Mouse (Mus musculus) liver, embryonic 15.5 days (tissue): ENCODE measurements around the gene Zfp748. TPM values are rescaled to one million over a fixed set of nuclear protein-coding genes. Genes with fewer than 3 reads are reported as not detected.
A peak's percentile ranks its signal among the peaks of the same experiment; 100 is the strongest.

Source experiments
- ATAC-seq: fragments of 200-750 bp; cut with Nextera tagmentation; 2 replicates; pipeline ENCODE4 v1.8.0; 2017; ENCODE audit warnings: moderate number of reproducible peaks, mild to moderate bottlenecking, moderate library complexity; ENCODE audit not compliant: insufficient read depth
- H3K27ac ChIP-seq: fragments of 300-500 bp; sonication (generic); replicated peaks from 2 replicates; pipeline ENCODE4 v1.5.1; 2015; ENCODE audit warnings: mild to moderate bottlenecking, inconsistent platforms
- H3K27me3 ChIP-seq: fragments of 300-500 bp; sonication (generic); 2 replicates; pipeline ENCODE4 v1.6.1; 2015; ENCODE audit warnings: mild to moderate bottlenecking, inconsistent platforms
- H3K36me3 ChIP-seq: fragments of 300-500 bp; sonication (generic); replicated peaks from 2 replicates; pipeline ENCODE4 v1.6.1; 2015; ENCODE audit warnings: moderate library complexity, mild to moderate bottlenecking, inconsistent platforms
- H3K4me1 ChIP-seq: fragments of 300-500 bp; sonication (generic); replicated peaks from 2 replicates; pipeline ENCODE4 v1.6.1; 2015; ENCODE audit warnings: inconsistent platforms
- H3K4me2 ChIP-seq: fragments of 300-500 bp; sonication (generic); 2 replicates; pipeline ENCODE4 v1.6.1; 2015; ENCODE audit warnings: moderate library complexity, mild to moderate bottlenecking, inconsistent platforms
- H3K4me3 ChIP-seq: fragments of 300-500 bp; sonication (generic); replicated peaks from 2 replicates; pipeline ENCODE4 v1.5.1; 2015; ENCODE audit warnings: mild to moderate bottlenecking, inconsistent platforms
- H3K9ac ChIP-seq: fragments of 300-500 bp; sonication (generic); 2 replicates; pipeline ENCODE4 v1.6.1; 2015; ENCODE audit warnings: moderate library complexity, mild to moderate bottlenecking, inconsistent platforms
- H3K9me3 ChIP-seq: fragments of 300-500 bp; sonication (generic); replicated peaks from 2 replicates; pipeline ENCODE4 v1.6.1; 2016; ENCODE audit warnings: inconsistent platforms
- WGBS: fragments of 180-500 bp; shearing (Covaris S2); methylation state at CpG from one replicate; pipeline ENCODE4 v1.1.7; 2015; ENCODE audit warnings: mixed read lengths; ENCODE audit not compliant: insufficient replicate concordance; 5-methylcytosine and 5-hydroxymethylcytosine counted together
- polyA plus RNA-seq: library from polyadenylated mRNA; unstranded; fragments of >200 nt; fragmentation: Nextera tagmentation; extraction: Ambion mirVana; gene quantifications from 2 replicates; pipeline ENCODE4 v1.2.1, GENCODE M21; 2015

The Zfp748 gene
- 3.3 and 4.3 TPM in 2 replicates for polyA plus RNA-seq

DNA sequence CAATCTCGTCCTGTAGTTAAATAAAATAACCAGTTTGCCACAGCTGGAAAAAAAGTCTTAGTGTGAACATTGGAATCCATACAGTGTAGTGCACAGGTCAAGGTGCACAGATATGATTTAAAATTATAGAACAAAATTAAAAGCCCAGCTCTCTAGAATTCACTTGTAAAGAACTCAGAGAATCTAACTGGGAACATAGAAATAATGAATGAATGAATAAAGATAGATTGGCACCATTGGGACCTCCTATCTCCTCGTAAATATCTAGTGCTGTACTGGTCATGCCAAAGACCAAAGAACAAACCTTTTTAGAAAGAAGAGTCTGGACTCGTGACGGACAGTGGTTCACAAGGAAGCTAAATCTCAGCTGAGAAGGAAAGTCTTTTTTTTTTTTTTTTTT lies at the start of gene Zfp748:
Zfp748 (minus strand) TSS at position 101 of the 400 bp plus-strand sequence.
- no peaks in the 10 kb centered on the region for H3K36me3 ChIP-seq
- peak within 1 kb of the TSS; percentile 67 for H3K9ac ChIP-seq
- no peak for ATAC-seq
- peaks cover 24% of the 10 kb centered on the region for H3K4me1 ChIP-seq
- peak within 1 kb of the TSS; percentile 75 for H3K27ac ChIP-seq
- H3K4me3 ChIP-seq, result peak within 1 kb of the TSS; percentile 68
- H3K27me3 ChIP-seq, result no peaks in the 10 kb centered on the region
- peak within 1 kb of the TSS; percentile 69 for H3K4me2 ChIP-seq
- no peaks in the 10 kb centered on the region for H3K9me3 ChIP-seq
- WGBS, result 62% methylated on average over 4 of the region's 4 CpGs

DNA sequence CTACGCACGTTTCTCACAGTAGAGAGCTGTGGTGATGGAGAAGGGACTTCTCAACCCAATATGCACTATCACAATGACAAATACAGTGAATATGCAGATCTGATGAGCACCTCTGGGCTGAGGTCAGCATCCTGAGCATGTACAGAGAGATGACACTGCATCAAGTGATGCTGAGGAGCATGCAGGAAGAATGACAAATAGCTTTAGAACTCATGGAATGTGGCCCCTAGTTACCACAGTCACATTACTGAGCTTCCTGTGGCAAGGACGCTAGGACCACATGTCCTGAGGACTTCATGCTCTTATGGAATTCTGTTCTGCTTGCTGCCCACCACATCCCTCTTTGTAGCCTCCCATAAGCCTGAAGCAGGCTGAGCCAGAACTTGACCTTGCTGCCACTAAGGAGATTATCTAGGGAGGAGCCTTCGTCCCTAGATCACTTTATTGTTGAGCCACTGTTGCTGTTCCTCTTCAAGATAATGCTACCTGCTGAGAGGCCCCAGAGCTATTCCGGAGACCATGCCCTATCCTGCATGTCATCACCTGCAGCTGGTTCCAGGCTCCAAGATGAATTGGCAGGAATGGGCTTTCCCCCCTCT lies 19.1 kb upstream of the Zfp748 start:
- Histone ChIP-seq H3K27ac (no peak overlapping the region), H3K4me2 (no peak overlapping the region), H3K9me3 (no peaks in the 10 kb centered on the region), H3K36me3 (no peaks in the 10 kb centered on the region), H3K9ac (no peak overlapping the region), H3K4me3 (no peak overlapping the region), H3K4me1 (no peaks in the 10 kb centered on the region), H3K27me3 (no peaks in the 10 kb centered on the region)
- no peak for ATAC-seq
- 62% methylated on average over 5 of the region's 5 CpGs for WGBS

GRCm38 (mm10) chr13:67552505-67553346 lies 904 bp downstream of the Zfp748 start:
- peak overlapping the region; percentile 75 for H3K27ac ChIP-seq
- H3K4me2 ChIP-seq, result peak overlapping the region; percentile 69
- H3K9me3 ChIP-seq, result no peaks in the 10 kb centered on the region
- ATAC-seq, result peak; percentile 97
- H3K27me3 ChIP-seq, result no peaks in the 10 kb centered on the region
- WGBS, result 1% methylated on average over 44 of the region's 44 CpGs
- peak overlapping the region; percentile 68 for H3K4me3 ChIP-seq
- peaks cover 24% of the 10 kb centered on the region for H3K4me1 ChIP-seq
- H3K9ac ChIP-seq, result peak overlapping the region; percentile 67
- H3K36me3 ChIP-seq, result no peaks in the 10 kb centered on the region

DNA sequence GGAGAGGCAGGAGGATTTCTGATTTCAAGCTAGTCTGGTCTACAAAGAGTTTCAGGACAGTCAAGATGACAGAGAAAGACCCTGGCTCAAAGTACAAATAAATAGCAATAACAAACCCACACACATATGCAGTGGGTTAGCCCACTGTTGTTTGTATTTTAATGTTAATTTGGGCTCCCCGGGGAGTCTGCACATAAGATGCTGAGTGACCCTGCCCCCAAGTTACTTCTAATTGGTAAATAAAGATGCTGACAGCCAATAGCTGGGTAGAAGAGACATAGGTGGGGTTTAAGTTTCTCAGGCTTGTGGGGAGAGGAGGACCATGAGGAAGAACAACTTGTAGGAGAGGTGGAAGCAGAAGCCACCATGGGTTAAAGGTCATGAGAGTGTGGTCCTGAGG lies 7.7 kb downstream of the Zfp748 start:
- Histone ChIP-seq H3K27me3 (no peaks in the 10 kb centered on the region), H3K4me2 (no peak overlapping the region), H3K36me3 (peaks cover 42% of the 10 kb centered on the region), H3K9ac (no peak overlapping the region), H3K4me3 (no peak overlapping the region), H3K9me3 (no peaks in the 10 kb centered on the region), H3K4me1 (peaks cover 8% of the 10 kb centered on the region; the same call in 1 of the 2 replicates), H3K27ac (no peak overlapping the region)
- no peak for ATAC-seq
- 80% methylated on average over 1 of the region's 1 CpGs for WGBS

DNA sequence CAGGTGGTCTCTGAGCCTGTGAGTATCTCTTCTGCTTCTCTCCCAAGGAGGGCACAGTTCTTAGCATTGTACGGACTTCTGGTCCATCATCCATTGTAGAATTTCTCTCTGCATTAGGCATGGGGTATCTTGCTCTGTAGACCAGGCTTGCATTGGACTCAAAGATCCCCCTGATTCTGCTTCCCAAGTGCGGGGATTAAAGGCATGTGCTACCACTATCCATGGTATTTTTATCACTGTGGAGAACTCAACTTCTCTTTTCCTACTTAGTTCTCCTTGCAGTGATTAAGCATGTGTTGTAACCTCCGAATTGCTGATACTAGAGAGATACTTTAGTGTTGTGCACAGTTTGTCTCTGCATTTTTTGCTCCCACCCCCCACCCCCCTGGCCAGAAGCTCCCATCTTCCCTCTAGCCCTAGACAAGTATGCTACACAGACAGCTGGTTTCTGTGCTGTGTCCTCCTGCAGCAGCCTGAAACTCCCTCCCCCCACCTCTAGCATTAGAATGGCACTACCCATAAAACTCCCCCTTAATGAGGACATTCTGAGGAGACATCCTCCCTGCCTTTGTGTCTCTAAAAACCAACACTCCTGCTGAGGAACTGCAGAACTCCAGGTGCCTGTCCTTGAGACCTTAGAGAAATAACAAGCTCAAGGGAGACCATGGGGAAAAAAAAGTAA lies 26.4 kb downstream of the Zfp748 start:
- H3K4me3 ChIP-seq, result no peak overlapping the region
- 62% methylated on average over 3 of the region's 3 CpGs for WGBS
- H3K9ac ChIP-seq, result no peak overlapping the region
- ATAC-seq, result no peak
- H3K4me1 ChIP-seq, result peaks cover 18% of the 10 kb centered on the region
- H3K9me3 ChIP-seq, result no peaks in the 10 kb centered on the region
- no peak overlapping the region for H3K4me2 ChIP-seq
- no peaks in the 10 kb centered on the region for H3K27me3 ChIP-seq
- H3K27ac ChIP-seq, result no peak overlapping the region
- no peaks in the 10 kb centered on the region for H3K36me3 ChIP-seq

DNA sequence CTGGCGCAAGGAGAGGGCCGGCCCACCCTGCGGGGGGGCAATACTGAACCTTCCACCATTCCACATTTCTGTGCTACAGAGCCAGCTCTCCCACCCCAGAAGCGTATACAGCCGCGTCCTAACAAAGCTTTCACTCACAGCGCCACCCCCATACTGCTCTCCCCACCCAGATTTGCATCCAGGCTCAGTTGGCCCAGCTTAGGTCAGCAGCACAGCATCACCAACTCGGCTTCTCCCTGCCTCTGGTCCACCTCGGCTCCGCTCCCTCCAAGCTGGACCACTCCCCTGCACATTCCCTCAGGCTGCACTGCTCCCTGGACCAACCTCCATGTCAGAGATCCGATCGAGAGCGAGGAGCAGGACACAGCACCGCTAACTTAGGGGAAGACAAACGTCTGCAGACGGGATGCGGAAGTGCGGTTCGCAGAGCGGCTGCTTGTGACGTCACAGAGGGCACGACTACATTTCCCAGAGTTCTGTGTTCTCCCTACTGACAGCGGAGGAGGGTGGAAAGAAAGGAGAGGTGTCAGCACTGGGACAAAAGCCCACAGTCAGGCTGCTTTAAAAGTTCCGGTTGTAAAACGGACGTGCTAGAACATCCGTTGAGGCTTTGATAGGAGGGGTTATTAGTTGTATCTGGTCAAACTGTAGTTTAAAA lies 27.7 kb downstream of the Zfp748 start, which contains the start of the genes Gm26965 and Zfp87:
Gm26965 (minus strand) TSS at position 399 of the 658 bp plus-strand sequence.
Zfp87 (minus strand) TSS at position 425 of the 658 bp plus-strand sequence.
- Histone ChIP-seq H3K4me3 (peak within 1 kb of the TSS; percentile 83), H3K4me1 (peaks cover 18% of the 10 kb centered on the region), H3K4me2 (peak within 1 kb of the TSS; percentile 75), H3K9ac (peak within 1 kb of the TSS; percentile 72), H3K9me3 (no peaks in the 10 kb centered on the region), H3K27me3 (no peaks in the 10 kb centered on the region), H3K36me3 (no peaks in the 10 kb centered on the region), H3K27ac (peak within 1 kb of the TSS; percentile 69)
- ATAC-seq, result peak; percentile 98
- WGBS, result under 1% methylated on average over 27 of the region's 27 CpGs

DNA sequence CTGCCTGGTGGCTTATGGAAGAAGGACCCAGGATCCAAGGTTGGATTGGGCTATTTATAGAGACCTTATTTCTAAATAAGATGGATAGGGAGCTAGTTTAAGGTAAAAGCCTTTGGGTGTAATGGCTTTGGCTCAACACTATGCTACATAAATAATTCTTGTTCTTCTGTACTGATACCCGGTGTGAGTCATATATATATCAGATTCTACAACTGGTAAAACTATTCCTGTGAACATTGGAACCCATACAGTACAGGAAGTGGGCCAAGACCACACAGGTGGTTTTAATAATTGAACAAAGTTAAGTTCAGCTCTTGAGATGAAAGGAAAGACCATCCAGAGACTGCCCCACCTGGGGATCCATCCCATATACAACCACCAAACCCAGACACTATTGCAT lies 52.7 kb downstream of the Zfp748 start:
- Histone ChIP-seq H3K4me3 (0 out of 2 replicates have a peak overlapping the region, but pooled peaks have one; percentile 66), H3K36me3 (no peaks in the 10 kb centered on the region), H3K27me3 (no peaks in the 10 kb centered on the region), H3K27ac (no peak overlapping the region), H3K9ac (no peak overlapping the region), H3K4me1 (peaks cover 11% of the 10 kb centered on the region), H3K4me2 (no peak overlapping the region), H3K9me3 (no peaks in the 10 kb centered on the region)
- 60% methylated on average over 1 of the region's 1 CpGs for WGBS
- no peak for ATAC-seq

DNA sequence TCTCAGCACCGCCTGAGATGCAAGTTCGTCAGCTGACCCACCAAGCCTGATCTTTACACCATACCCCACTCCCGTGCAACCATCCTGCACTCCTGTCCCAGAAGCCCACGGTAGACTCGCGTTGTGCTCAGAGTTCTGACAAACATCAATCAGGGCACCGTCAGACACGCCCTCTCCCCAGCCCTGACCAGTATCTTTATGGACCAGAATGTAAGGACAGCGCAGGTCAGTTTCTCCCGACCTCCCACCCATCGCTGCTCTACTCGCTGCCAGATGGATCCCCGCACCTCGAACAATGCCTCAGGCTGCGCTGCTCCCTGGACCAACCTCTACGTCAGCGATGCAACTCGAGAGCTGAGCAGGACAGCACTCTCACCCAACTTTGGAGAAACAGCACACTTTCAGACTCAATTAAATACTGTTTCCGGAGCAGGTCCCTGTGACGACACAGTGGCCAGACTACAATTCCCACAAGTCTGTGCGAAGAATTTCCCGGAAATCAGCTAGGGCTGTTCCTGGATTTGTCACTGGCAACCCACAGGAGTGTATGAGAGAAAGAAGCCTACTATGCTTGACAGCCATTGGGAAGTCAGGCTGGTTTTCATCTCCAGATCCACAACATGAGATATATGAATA lies 53.4 kb downstream of the Zfp748 start, which contains the start of gene Zfp58:
Zfp58 (minus strand) TSS at position 472 of the 636 bp plus-strand sequence.
- Histone ChIP-seq H3K9me3 (no peaks in the 10 kb centered on the region), H3K4me2 (peak within 1 kb of the TSS; percentile 71), H3K4me1 (peaks cover 11% of the 10 kb centered on the region), H3K36me3 (peaks cover under 1% of the 10 kb centered on the region; the same call in 1 of the 2 replicates), H3K9ac (peak within 1 kb of the TSS; percentile 62), H3K27ac (no peak within 1 kb of the TSS; the same call in 1 of the 2 replicates), H3K4me3 (peak within 1 kb of the TSS; percentile 66), H3K27me3 (no peaks in the 10 kb centered on the region)
- ATAC-seq, result peak; percentile 85
- under 1% methylated on average over 22 of the region's 22 CpGs for WGBS

- no peak overlapping the region for H3K9ac ChIP-seq
- H3K4me2 ChIP-seq, result no peak overlapping the region
- H3K4me3 ChIP-seq, result no peak overlapping the region
- no peak overlapping the region for H3K27ac ChIP-seq
- H3K27me3 ChIP-seq, result no peaks in the 10 kb centered on the region
- peaks cover 5% of the 10 kb centered on the region; the same call in 1 of the 2 replicates for H3K9me3 ChIP-seq
- H3K36me3 ChIP-seq, result peaks cover 32% of the 10 kb centered on the region
- peaks cover 11% of the 10 kb centered on the region for H3K4me1 ChIP-seq
- WGBS, result 57% methylated on average over 1 of the region's 1 CpGs
- no peak for ATAC-seq
These were observed 58.0 kb downstream of the Zfp748 start for GRCm38 (mm10) chr13:67495631-67496030.
